Mouse (Mus musculus) testis, adult 2 months (tissue): Measurements from ENCODE around the gene Uckl1. TPM values are rescaled to one million over a fixed set of nuclear protein-coding genes. Genes with fewer than 3 reads are reported as not detected.

Source experiments
- H3K27ac ChIP-seq: fragments of 200-500 bp; 2 replicates; pipeline ENCODE4 v1.5.1; 2012; ENCODE audit warnings: low read depth, low read length; ENCODE audit not compliant: control insufficient read depth, insufficient read depth
- H3K27me3 ChIP-seq: fragments of 200-500 bp; 2 replicates; pipeline ENCODE4 v1.6.1; 2012; ENCODE audit warnings: mild to moderate bottlenecking, low read length, moderate library complexity; ENCODE audit not compliant: control insufficient read depth, insufficient read depth
- H3K36me3 ChIP-seq: fragments of 200-500 bp; 2 replicates; pipeline ENCODE4 v1.6.1; 2012; ENCODE audit warnings: mild to moderate bottlenecking, low read length; ENCODE audit not compliant: control insufficient read depth, insufficient read depth
- H3K4me1 ChIP-seq: fragments of 200-500 bp; 2 replicates; pipeline ENCODE4 v1.6.1; 2012; ENCODE audit warnings: low read length; ENCODE audit not compliant: control insufficient read depth, insufficient read depth
- H3K4me3 ChIP-seq: fragments of 200-500 bp; 2 replicates; pipeline ENCODE4 v1.5.1; 2012; ENCODE audit warnings: low read depth, mild to moderate bottlenecking, low read length, moderate library complexity, mixed read lengths; ENCODE audit not compliant: control insufficient read depth
- CTCF ChIP-seq: fragments of 200-500 bp; IDR thresholded peaks from 2 replicates; pipeline ENCODE4 v1.5.1; 2012; ENCODE audit warnings: low read depth, mild to moderate bottlenecking, inconsistent platforms, low read length, moderate library complexity; ENCODE audit not compliant: control insufficient read depth, insufficient read depth, insufficient replicate concordance
- POLR2A ChIP-seq: fragments of 200-500 bp; IDR thresholded peaks from 2 replicates; pipeline ENCODE4 v1.6.1; 2012; ENCODE audit warnings: low read depth, mild to moderate bottlenecking, inconsistent platforms, low read length, moderate library complexity; ENCODE audit not compliant: control insufficient read depth
- polyA plus RNA-seq: library from polyadenylated mRNA; depleted of rRNA; stranded (reverse); fragments of >200 nt; gene quantifications from 2 replicates; pipeline ENCODE4 v1.2.3, GENCODE M21; 2012

The Uckl1 gene
- polyA plus RNA-seq, 1 experiment = 44.4 TPM

DNA sequence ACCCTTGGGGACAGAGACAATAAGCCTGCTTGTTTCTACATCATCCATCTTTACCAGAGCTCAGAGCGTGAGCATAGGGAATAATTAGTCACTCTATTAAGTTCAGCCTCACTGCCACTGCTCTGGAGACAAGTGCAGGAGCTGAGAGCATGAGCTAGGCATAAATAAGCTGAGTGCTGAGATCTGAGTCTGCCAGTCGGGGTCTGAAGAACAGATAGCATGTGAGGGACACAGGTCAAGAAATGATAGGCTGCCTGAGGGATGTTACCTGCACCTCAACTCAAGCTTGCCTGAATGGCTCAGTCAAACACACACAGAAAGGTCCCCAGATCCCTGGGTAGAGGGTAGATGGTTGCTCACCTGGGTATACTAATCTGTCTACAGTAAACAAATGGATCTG, 7.6 kb downstream of the Uckl1 start:
- H3K27me3 ChIP-seq = no peaks in the 10 kb centered on the region
- H3K4me3 ChIP-seq = no peak overlapping the region
- no peaks in the 10 kb centered on the region for H3K36me3 ChIP-seq
- H3K27ac ChIP-seq = no peak overlapping the region
- peaks cover 11% of the 10 kb centered on the region for H3K4me1 ChIP-seq
- TF ChIP-seq POLR2A (no peak), CTCF (no peak)

DNA sequence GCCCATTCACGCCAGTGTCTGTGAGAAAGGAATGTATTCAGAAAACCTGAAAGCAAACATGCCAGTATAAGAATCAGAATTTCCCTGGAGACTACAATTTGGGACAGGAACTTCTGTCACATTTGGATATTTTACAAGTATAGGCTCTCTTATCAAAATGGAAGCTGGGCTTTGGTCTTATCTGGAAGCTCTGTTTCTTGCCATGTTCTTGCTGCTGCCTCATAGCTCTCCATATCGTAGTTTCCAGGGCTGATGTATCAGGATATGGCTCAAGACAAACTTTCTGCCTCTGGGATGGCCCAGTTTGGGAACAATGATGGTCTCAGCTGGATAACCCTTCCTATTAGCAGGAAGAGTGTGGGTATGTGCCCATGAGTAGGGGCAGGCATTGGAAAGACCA, 8.1 kb downstream of the Uckl1 start:
- TF ChIP-seq CTCF = no peak
- TF ChIP-seq POLR2A = no peak
- no peaks in the 10 kb centered on the region for H3K36me3 ChIP-seq
- no peak overlapping the region for H3K27ac ChIP-seq
- H3K4me3 ChIP-seq = no peak overlapping the region
- peaks cover 11% of the 10 kb centered on the region for H3K4me1 ChIP-seq
- no peaks in the 10 kb centered on the region for H3K27me3 ChIP-seq

DNA sequence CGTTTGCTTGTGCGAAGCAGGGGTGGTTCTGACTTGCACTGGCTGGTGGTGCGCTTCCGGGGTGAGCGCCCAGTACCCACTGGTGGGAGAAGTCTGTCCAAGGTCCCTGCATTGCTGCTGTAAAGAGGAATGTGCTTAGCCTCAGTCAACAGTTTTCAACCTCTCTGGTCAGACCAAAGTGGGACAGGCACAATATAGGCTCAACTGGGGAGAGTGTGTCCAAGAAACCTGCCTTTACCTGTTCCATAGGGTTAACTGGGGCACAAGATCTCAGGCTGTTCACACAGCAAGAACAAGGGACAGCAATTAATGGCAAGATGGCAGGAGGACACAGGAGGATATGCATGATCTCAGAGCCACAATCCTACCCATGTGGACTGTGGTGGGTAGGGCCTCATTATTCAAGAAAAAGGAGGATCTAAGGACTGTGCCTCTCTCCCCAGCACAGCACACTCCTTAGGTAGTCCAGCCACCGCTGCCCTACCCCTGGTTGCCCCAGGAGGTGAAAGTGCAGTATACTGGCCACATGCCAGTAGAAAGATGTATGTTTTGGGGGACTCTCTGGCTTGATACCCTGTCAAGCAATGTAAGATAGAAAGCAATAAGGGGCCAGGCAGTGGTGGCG, 9.7 kb downstream of the Uckl1 start:
- Histone ChIP-seq H3K4me3 (no peak overlapping the region), H3K27me3 (no peaks in the 10 kb centered on the region), H3K4me1 (peaks cover 2% of the 10 kb centered on the region; the same call in 1 of the 2 replicates), H3K27ac (no peak overlapping the region), H3K36me3 (no peaks in the 10 kb centered on the region)
- TF ChIP-seq POLR2A (no peak), CTCF (no peak)

DNA sequence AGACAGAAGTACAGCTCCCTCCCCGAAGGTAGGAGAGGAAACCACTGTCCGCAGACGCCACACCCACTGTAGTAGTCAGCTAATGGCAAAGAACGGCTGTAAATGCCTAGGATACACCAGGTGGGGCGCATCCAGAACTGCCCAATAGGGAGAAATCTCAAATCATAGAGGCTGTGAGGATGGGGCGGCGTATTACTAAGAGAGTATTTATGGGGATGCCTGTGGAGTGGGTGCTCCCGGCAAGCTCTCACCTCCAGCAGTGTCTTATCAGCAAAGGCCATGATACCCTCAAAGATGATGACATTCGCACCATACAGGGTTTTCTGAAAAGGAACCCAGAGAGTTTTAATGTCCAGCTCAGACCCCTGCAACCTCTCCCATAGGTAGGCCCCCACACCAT, 10.7 kb downstream of the Uckl1 start:
- Histone ChIP-seq H3K27me3 (no peaks in the 10 kb centered on the region), H3K4me1 (peaks cover under 1% of the 10 kb centered on the region; the same call in 1 of the 2 replicates), H3K4me3 (no peak overlapping the region), H3K36me3 (no peaks in the 10 kb centered on the region), H3K27ac (no peak overlapping the region)
- TF ChIP-seq CTCF (no peak), POLR2A (no peak)

DNA sequence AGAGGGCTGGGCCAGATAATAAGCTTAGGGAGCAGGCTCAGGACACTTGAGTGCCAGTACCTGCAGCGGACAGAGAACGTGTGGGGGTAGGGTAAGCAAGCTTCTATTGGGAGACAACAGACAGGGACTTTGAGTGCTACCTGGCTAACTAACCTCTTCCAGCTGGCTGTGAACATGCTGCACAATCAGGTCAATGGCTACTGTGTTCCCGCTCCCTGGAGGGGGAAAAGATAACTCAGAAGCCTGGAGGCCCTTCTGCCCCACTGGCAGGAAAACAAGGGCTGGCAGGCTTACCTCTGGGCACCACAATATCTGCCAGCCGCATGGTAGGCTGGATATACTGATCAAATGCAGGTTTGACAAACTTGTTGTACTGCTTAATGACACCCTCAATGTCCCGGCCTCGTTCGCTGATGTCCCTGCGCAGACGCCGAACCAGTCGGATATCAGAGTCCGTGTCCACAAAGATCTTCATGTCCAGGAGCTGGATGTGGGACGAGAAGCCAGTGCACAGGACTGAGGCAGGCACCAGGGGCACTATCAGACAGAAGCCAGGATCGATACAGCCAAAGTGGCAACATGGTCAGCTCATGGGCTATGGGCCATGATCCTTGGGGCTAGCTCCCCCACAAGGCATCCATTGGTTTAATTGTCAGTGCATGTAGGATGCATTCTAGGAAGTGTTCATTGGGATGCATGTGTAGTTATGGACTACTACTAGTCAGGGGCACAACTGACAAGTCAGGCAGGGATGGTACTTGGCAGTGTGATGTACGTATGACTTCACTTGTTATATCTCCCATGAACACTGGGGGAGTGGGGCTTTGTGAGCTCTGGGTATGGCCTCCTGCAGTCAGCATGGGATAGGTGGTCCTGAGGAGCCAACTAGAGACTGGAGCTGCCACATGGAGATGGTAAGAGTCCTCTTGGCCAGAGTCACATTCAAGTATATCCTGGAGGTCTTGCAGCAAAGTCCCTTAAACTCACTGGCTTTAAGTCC, 11.5 kb downstream of the Uckl1 start:
- H3K4me1 ChIP-seq = no peaks in the 10 kb centered on the region; the same call in 1 of the 2 replicates
- H3K36me3 ChIP-seq = no peaks in the 10 kb centered on the region
- no peak overlapping the region for H3K4me3 ChIP-seq
- H3K27ac ChIP-seq = no peak overlapping the region
- H3K27me3 ChIP-seq = no peaks in the 10 kb centered on the region
- TF ChIP-seq CTCF (no peak), POLR2A (no peak)

DNA sequence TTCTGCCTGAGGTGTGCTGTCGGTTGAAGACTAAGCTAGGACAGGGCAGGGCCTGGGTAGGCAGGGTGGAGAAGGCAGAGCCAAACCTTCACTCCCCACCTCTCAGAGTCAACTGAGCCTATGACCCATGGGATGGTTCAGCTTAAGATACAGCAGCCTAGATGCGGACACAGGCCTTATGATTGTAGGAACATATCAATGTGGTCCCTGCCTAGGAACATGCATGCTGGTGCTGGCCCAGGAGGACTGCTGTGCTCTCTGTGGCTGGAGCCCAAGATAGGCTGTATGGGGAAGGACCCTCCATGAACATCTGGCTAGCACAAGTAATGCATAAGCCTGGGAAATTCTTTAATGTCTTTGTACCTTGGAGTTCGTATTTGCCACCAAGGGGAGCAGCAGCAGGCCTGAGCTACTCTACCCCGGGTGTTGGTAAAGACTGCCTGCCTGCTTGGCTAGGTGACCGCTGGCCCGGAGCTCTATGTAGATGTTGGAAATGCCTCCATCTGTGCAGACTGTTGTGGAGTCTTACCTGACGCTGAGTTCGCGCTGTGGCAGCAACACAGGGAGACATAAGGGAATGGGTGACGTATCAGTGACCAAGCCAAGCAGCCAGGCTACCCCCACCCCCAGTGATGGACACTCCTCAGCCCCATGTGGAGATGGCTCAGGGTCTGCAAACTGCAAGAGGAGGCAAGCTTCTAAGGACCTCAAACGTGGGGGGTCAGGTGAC, 12.6 kb downstream of the Uckl1 start:
- Histone ChIP-seq H3K4me1 (no peaks in the 10 kb centered on the region; the same call in 1 of the 2 replicates), H3K27ac (no peak overlapping the region), H3K4me3 (no peak overlapping the region), H3K27me3 (no peaks in the 10 kb centered on the region), H3K36me3 (no peaks in the 10 kb centered on the region)
- TF ChIP-seq POLR2A = no peak
- 0 out of 2 replicates have a peak, but pooled peaks have one; percentile 4 for TF ChIP-seq CTCF

DNA sequence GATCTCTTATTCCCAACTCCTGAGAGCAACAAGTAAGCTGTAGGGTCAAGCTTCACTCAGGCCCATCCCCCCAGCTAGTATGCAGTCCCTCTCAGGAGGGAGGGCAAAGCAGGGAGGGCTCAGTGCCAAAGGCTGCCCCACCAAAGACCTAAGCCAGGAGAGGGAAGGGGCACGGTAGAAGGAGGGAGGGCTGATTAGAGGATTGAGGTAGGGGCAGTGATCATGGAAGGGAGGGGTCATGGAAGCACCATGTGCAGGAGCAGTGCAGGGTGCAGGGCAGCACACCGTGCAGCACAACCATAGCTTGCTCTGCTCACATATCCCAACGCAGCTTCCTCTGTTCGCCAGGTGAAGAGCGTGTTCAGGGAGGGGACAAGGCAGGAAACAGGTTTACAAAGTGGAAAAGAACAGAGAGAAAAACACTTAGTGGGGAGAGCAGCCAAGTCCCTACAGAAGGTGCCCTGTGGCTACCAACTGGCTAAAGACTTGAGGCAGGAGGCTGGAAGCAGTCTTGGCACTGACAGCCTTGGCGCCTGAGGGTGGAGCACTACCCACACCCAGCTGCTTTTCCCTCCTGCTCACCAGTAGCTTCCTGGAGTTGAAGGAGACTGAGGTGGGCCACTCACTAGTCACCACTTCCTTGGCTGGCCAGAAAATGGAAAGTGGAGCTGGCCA, 13.6 kb downstream of the Uckl1 start:
- H3K27ac ChIP-seq = no peak overlapping the region
- no peaks in the 10 kb centered on the region for H3K27me3 ChIP-seq
- no peaks in the 10 kb centered on the region; the same call in 1 of the 2 replicates for H3K4me1 ChIP-seq
- TF ChIP-seq POLR2A = no peak
- no peak overlapping the region for H3K4me3 ChIP-seq
- H3K36me3 ChIP-seq = no peaks in the 10 kb centered on the region
